Mouse (Mus musculus): ENCODE measurements at regions not wholly inside any gene's neighbourhood (a gene's known extent, or its start where the extent isn't known, plus 50 kb on each side); places are given as distances from the start of the nearest gene placed in this dataset.

GRCm38 (mm10) chr3:128337508-128337907 lies 441.4 kb upstream of the Fam241a start:
- DNase-seq: no peak
- H3K27me3 ChIP-seq (ENCODE audit: control insufficient read depth, insufficient read depth, low read length): no peaks in the 10 kb centered on the region
- H3K4me1 ChIP-seq (ENCODE audit: control insufficient read depth, insufficient read depth, low read length): no peaks in the 10 kb centered on the region
- 57% methylated on average over 2 of the region's 2 CpGs for WGBS
- no peak overlapping the region for H3K4me3 ChIP-seq (replicated peaks; ENCODE audit: insufficient read depth, low read depth, low read length)
- TF ChIP-seq CTCF (IDR thresholded peaks at IDR 0.05; ENCODE audit: borderline replicate concordance, insufficient read depth, low read depth, low read length) (no peak), POLR2A (IDR thresholded peaks at IDR 0.05; ENCODE audit: borderline replicate concordance, insufficient read depth, low read length) (no peak)
- no peak overlapping the region for H3K27ac ChIP-seq (ENCODE audit: insufficient read depth, low read length)

DNA sequence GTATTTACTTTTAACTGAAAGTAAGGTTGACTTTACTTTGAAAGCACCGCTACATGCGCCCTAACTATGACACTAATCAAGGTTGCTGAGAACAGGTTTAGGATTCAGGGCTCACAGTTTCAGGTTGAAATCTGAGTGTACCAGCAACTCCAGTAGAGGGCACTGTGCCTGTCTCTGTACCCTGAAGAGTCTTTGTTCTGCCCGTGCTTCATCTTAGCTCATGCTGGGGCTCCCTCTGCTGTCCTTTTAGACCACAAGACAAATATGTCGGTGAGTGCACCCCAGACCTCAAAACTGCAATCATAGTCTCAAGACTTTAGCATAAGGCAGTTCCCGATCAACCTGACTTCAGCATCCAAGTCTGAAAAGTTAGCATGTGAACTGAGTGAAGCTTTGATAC lies 440.9 kb upstream of the Fam241a start:
- H3K4me3 ChIP-seq (replicated peaks; ENCODE audit: insufficient read depth, low read depth, low read length): no peak overlapping the region
- H3K27ac ChIP-seq (ENCODE audit: insufficient read depth, low read length): no peak overlapping the region
- H3K27me3 ChIP-seq (ENCODE audit: control insufficient read depth, insufficient read depth, low read length): no peaks in the 10 kb centered on the region
- TF ChIP-seq POLR2A (IDR thresholded peaks at IDR 0.05; ENCODE audit: borderline replicate concordance, insufficient read depth, low read length) (no peak), CTCF (IDR thresholded peaks at IDR 0.05; ENCODE audit: borderline replicate concordance, insufficient read depth, low read depth, low read length) (peak; percentile 60)
- H3K4me1 ChIP-seq (ENCODE audit: control insufficient read depth, insufficient read depth, low read length): no peaks in the 10 kb centered on the region
- 17% methylated on average over 5 of the region's 5 CpGs for WGBS
- DNase-seq: peak; percentile 21 to 37

- no peak for DNase-seq
- Histone ChIP-seq H3K4me3 (replicated peaks; ENCODE audit: insufficient read depth, low read depth, low read length) (no peak overlapping the region), H3K27me3 (ENCODE audit: control insufficient read depth, insufficient read depth, low read length) (no peaks in the 10 kb centered on the region), H3K27ac (ENCODE audit: insufficient read depth, low read length) (no peak overlapping the region), H3K4me1 (ENCODE audit: control insufficient read depth, insufficient read depth, low read length) (no peaks in the 10 kb centered on the region)
- no peak for TF ChIP-seq POLR2A (IDR thresholded peaks at IDR 0.05; ENCODE audit: borderline replicate concordance, insufficient read depth, low read length)
- no peak for TF ChIP-seq CTCF (IDR thresholded peaks at IDR 0.05; ENCODE audit: borderline replicate concordance, insufficient read depth, low read depth, low read length)
- WGBS: 28% methylated on average over 5 of the region's 5 CpGs
These were observed 431.6 kb upstream of the Fam241a start for GRCm38 (mm10) chr3:128327677-128328076.

DNA sequence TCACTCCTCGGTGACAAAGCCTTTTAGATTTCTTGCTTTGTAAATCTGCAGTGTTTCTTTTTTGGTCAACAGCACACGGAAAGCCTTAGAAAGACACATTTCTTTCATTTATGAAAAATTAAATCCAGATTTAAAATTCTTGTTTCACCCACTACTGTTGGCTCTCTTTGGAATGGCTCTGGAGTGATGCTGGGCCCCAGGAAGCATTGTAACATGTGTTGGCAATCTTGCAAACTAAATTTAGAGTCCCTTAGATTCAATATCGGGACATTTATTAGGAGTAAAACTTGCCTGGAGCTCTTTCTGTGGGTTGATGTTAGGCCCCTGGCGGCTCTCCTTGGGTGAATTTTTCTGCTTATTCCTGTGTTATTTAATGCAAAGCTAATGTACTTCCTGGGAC lies 405.2 kb upstream of the Fam241a start:
- Histone ChIP-seq H3K4me1 (ENCODE audit: control insufficient read depth, insufficient read depth, low read length) (no peaks in the 10 kb centered on the region), H3K27me3 (ENCODE audit: control insufficient read depth, insufficient read depth, low read length) (no peaks in the 10 kb centered on the region), H3K4me3 (replicated peaks; ENCODE audit: insufficient read depth, low read depth, low read length) (no peak overlapping the region), H3K27ac (ENCODE audit: insufficient read depth, low read length) (no peak overlapping the region)
- 83% methylated on average over 4 of the region's 4 CpGs for WGBS
- no peak for TF ChIP-seq POLR2A (IDR thresholded peaks at IDR 0.05; ENCODE audit: borderline replicate concordance, insufficient read depth, low read length)
- TF ChIP-seq CTCF (IDR thresholded peaks at IDR 0.05; ENCODE audit: borderline replicate concordance, insufficient read depth, low read depth, low read length): no peak
- no peak for DNase-seq

DNA sequence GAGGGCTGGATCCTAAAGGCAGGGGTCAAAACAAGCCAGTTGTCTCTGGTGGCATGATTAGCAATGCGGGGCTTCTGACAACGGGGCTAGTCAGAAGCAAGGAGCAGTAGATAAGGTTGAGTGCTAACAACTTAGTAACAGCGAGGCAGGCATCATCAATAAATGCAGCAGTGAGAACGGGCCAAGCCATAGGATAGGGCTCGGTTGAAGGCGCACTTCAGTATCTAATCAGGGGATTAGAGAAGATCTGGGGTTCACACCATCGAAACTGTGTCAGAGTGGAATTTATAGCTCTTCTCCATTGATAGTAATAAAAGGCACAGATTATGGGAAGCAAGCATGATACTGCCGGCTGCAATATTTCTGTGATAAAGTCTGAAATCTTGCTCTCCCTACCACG lies 402.0 kb upstream of the Fam241a start:
- no peak for TF ChIP-seq POLR2A (IDR thresholded peaks at IDR 0.05; ENCODE audit: borderline replicate concordance, insufficient read depth, low read length)
- no peak for TF ChIP-seq CTCF (IDR thresholded peaks at IDR 0.05; ENCODE audit: borderline replicate concordance, insufficient read depth, low read depth, low read length)
- Histone ChIP-seq H3K4me1 (ENCODE audit: control insufficient read depth, insufficient read depth, low read length) (no peaks in the 10 kb centered on the region), H3K4me3 (replicated peaks; ENCODE audit: insufficient read depth, low read depth, low read length) (no peak overlapping the region), H3K27ac (ENCODE audit: insufficient read depth, low read length) (no peak overlapping the region), H3K27me3 (ENCODE audit: control insufficient read depth, insufficient read depth, low read length) (no peaks in the 10 kb centered on the region)
- WGBS: 89% methylated on average over 9 of the region's 9 CpGs
- no peak for DNase-seq

GRCm38 (mm10) chr3:128287846-128288245 lies 391.7 kb upstream of the Fam241a start:
- H3K4me1 ChIP-seq (ENCODE audit: control insufficient read depth, insufficient read depth, low read length): no peaks in the 10 kb centered on the region
- DNase-seq: no peak
- H3K27me3 ChIP-seq (ENCODE audit: control insufficient read depth, insufficient read depth, low read length): no peaks in the 10 kb centered on the region
- H3K4me3 ChIP-seq (replicated peaks; ENCODE audit: insufficient read depth, low read depth, low read length): no peak overlapping the region
- no peak for TF ChIP-seq CTCF (IDR thresholded peaks at IDR 0.05; ENCODE audit: borderline replicate concordance, insufficient read depth, low read depth, low read length)
- no peak for TF ChIP-seq POLR2A (IDR thresholded peaks at IDR 0.05; ENCODE audit: borderline replicate concordance, insufficient read depth, low read length)
- WGBS: 53% methylated on average over 4 of the region's 4 CpGs
- no peak overlapping the region for H3K27ac ChIP-seq (ENCODE audit: insufficient read depth, low read length)

DNA sequence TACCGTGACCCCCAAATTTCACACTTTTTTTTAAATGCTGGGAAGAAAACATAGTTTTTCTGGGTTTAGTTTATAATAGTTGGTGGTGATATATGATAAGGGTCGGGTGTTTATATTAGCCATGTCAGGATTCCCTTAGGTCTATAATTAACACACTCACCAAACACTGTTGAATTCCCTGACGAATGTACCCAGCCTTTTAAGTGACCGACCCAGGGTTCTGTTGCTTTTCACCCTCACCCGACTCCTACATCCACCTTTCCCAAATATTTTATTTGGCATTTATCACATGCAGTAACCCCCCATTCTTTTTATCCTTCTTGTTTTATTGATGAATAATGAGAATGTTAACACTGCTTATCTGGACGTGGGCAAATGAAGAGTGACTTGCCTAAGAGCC lies 389.1 kb upstream of the Fam241a start:
- H3K4me1 ChIP-seq (ENCODE audit: control insufficient read depth, insufficient read depth, low read length): no peaks in the 10 kb centered on the region
- no peaks in the 10 kb centered on the region for H3K27me3 ChIP-seq (ENCODE audit: control insufficient read depth, insufficient read depth, low read length)
- no peak overlapping the region for H3K4me3 ChIP-seq (replicated peaks; ENCODE audit: insufficient read depth, low read depth, low read length)
- DNase-seq: no peak
- TF ChIP-seq CTCF (IDR thresholded peaks at IDR 0.05; ENCODE audit: borderline replicate concordance, insufficient read depth, low read depth, low read length) (no peak), POLR2A (IDR thresholded peaks at IDR 0.05; ENCODE audit: borderline replicate concordance, insufficient read depth, low read length) (no peak)
- WGBS: 89% methylated on average over 6 of the region's 6 CpGs
- H3K27ac ChIP-seq (ENCODE audit: insufficient read depth, low read length): no peak overlapping the region

DNA sequence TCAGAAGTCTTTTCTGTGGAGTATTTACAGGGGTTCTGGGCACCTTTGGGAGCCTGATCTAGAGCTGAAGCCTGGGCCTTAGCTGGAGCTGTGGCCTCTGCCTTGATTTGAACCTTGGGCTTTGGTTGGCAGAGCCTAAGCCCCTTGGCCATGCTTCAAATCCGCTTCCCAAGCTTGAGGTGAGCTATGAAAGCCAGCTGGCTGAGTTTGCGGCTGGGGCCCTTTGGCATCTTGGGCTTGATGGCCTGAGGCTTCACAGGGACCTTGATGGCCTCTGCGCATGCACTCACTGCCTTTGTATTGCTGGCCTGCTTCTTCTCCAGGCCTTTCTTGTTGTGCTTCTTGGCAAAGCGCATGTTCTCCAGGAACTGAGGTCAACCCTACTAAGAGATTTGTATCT lies 384.5 kb upstream of the Fam241a start:
- Histone ChIP-seq H3K4me3 (replicated peaks; ENCODE audit: insufficient read depth, low read depth, low read length) (no peak overlapping the region), H3K4me1 (ENCODE audit: control insufficient read depth, insufficient read depth, low read length) (no peaks in the 10 kb centered on the region), H3K27ac (ENCODE audit: insufficient read depth, low read length) (no peak overlapping the region), H3K27me3 (ENCODE audit: control insufficient read depth, insufficient read depth, low read length) (no peaks in the 10 kb centered on the region)
- DNase-seq: no peak
- 60% methylated on average over 4 of the region's 4 CpGs for WGBS
- TF ChIP-seq POLR2A (IDR thresholded peaks at IDR 0.05; ENCODE audit: borderline replicate concordance, insufficient read depth, low read length): no peak
- TF ChIP-seq CTCF (IDR thresholded peaks at IDR 0.05; ENCODE audit: borderline replicate concordance, insufficient read depth, low read depth, low read length): no peak
